Mouse (Mus musculus) ES-Bruce4 (cell line): ENCODE results near the gene Tep1. TPM values are rescaled to one million over a fixed set of nuclear protein-coding genes. Genes with fewer than 3 reads are reported as not detected.

ENCODE experiments used
- H3K27ac ChIP-seq: 2 replicates; pipeline ENCODE4 v1.5.1; 2012; ENCODE audit warnings: low read length, inconsistent platforms; ENCODE audit not compliant: insufficient read depth
- H3K27me3 ChIP-seq: 2 replicates; pipeline ENCODE4 v1.6.1; 2012; ENCODE audit warnings: mild to moderate bottlenecking, low read length, inconsistent platforms; ENCODE audit not compliant: control insufficient read depth, poor library complexity, insufficient read depth, severe bottlenecking
- H3K36me3 ChIP-seq: 2 replicates; pipeline ENCODE4 v1.6.1; 2012; ENCODE audit warnings: inconsistent platforms, mild to moderate bottlenecking, low read length, moderate library complexity; ENCODE audit not compliant: control insufficient read depth, poor library complexity, insufficient read depth, severe bottlenecking
- H3K4me1 ChIP-seq: one replicate; pipeline ENCODE4 v1.8.1; 2011; ENCODE audit warnings: low read length; ENCODE audit not compliant: control insufficient read depth, insufficient read depth
- H3K4me3 ChIP-seq: 2 replicates; pipeline ENCODE4 v1.5.1; 2011; ENCODE audit warnings: low read depth, mild to moderate bottlenecking, low read length
- H3K9ac ChIP-seq: 2 replicates; pipeline ENCODE4 v1.6.1; 2012; ENCODE audit warnings: low read depth, mild to moderate bottlenecking, inconsistent platforms; ENCODE audit not compliant: poor library complexity, severe bottlenecking
- H3K9me3 ChIP-seq: replicated peaks from 2 replicates; pipeline ENCODE4 v1.6.1; 2012; ENCODE audit warnings: mild to moderate bottlenecking, low read length, inconsistent platforms; ENCODE audit not compliant: control insufficient read depth, poor library complexity, insufficient read depth, severe bottlenecking
- CTCF ChIP-seq: IDR thresholded peaks from one replicate; pipeline ENCODE4 v1.8.1; 2011; ENCODE audit warnings: low read depth, low read length
- EP300 ChIP-seq: IDR thresholded peaks from 2 replicates; pipeline ENCODE4 v1.6.1; 2011; ENCODE audit warnings: low read depth, low read length; ENCODE audit not compliant: insufficient read depth
- POLR2A ChIP-seq: IDR thresholded peaks from one replicate; pipeline ENCODE4 v1.8.1; 2011; ENCODE audit warnings: low read length; ENCODE audit not compliant: insufficient read depth
- polyA plus RNA-seq: library from polyadenylated mRNA; stranded (reverse); fragments of >200 nt; gene quantifications from 2 replicates; pipeline ENCODE4 v1.2.4, GENCODE M21; 2011; ENCODE audit warnings: low read depth; ENCODE audit not compliant: missing spikeins, insufficient read depth, insufficient read length

Tep1 gene
- polyA plus RNA-seq, 1 experiment = 12.1 TPM

GRCm38 (mm10) chr14:50785251-50785637 lies 85.1 kb downstream of the Tep1 start, which contains the start of gene Ttc5:
Ttc5 (minus strand) TSS chr14:50785519.
- 0 out of 2 replicates have a peak, but pooled peaks have one; percentile 12 for TF ChIP-seq EP300
- peak; percentile 37 for TF ChIP-seq POLR2A
- peak; percentile 75 for TF ChIP-seq CTCF
- Histone ChIP-seq H3K4me3 (peak within 1 kb of the TSS; percentile 85), H3K9me3 (no peaks in the 10 kb centered on the region), H3K27me3 (no peaks in the 10 kb centered on the region), H3K9ac (peak within 1 kb of the TSS; percentile 82), H3K27ac (no peak within 1 kb of the TSS), H3K36me3 (0 out of 2 replicates have a peak, but pooled peaks cover 2% of the 10 kb centered on the region), H3K4me1 (peaks cover 3% of the 10 kb centered on the region)

DNA sequence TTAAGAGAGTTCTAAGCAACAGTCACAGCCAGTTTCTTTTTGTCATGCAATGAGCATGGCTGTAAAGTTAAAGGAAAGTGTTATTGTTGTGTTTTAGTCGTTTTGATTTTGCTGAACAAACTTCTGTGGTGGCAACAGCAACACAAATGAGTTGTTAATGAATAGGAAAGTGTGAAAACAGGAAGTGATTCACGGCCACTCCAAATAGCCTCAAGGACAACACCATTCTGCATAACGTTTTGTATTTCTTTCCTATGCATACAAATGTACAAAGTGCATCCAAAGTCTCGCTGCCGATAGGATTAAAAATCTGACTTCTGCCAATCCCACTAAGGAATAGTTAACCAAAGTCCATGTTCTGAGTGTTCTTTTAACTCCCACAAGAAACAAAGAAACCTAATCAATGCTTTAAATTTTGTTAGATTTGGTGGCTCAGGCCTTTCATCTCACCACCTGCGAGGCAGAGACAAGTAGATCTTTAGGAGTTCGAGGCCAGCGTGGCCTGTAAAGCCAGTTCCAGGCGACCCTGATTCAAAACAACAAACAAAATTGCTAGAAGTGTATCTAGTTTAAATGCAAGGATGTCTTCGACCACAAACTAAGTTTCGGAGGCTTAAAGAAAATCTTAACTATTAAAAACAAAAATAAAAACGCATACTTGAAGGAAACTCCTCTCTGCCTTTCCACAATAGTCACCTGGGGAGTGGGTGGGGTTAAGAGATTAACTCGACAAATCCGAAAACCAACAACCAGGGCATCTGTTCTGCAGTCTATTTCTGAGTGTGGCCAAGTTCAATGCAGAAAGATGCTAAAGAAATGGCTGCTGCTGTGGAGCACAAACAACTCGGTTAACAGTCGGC lies 85.7 kb downstream of the Tep1 start:
- peak overlapping the region; percentile 82 for H3K9ac ChIP-seq
- H3K4me1 ChIP-seq = peaks cover 3% of the 10 kb centered on the region
- no peaks in the 10 kb centered on the region for H3K9me3 ChIP-seq
- no peaks in the 10 kb centered on the region for H3K27me3 ChIP-seq
- TF ChIP-seq CTCF = no peak
- no peak for TF ChIP-seq EP300
- TF ChIP-seq POLR2A = no peak
- no peak overlapping the region for H3K27ac ChIP-seq
- peak overlapping the region; percentile 85 for H3K4me3 ChIP-seq
- H3K36me3 ChIP-seq = 0 out of 2 replicates have a peak, but pooled peaks cover 2% of the 10 kb centered on the region

GRCm38 (mm10) chr14:50782166-50782565 lies 88.2 kb downstream of the Tep1 start:
- H3K27ac ChIP-seq = no peak overlapping the region
- no peaks in the 10 kb centered on the region for H3K27me3 ChIP-seq
- peaks cover 3% of the 10 kb centered on the region for H3K4me1 ChIP-seq
- no peaks in the 10 kb centered on the region for H3K9me3 ChIP-seq
- peaks cover 5% of the 10 kb centered on the region for H3K36me3 ChIP-seq
- no peak for TF ChIP-seq POLR2A
- TF ChIP-seq EP300 = no peak
- no peak for TF ChIP-seq CTCF
- no peak overlapping the region for H3K9ac ChIP-seq
- no peak overlapping the region for H3K4me3 ChIP-seq

Other genes starting within 250 kb of the Tep1 start
- not detected in 2 replicates for gene Olfr745, start 231.2 kb downstream of the Tep1 start, polyA plus RNA-seq
- not detected in 2 replicates for gene Olfr746, start 223.5 kb downstream of the Tep1 start, polyA plus RNA-seq
- not detected in 2 replicates for gene Olfr747, start 177.4 kb downstream of the Tep1 start, polyA plus RNA-seq
- gene Olfr748, start 163.2 kb downstream of the Tep1 start, polyA plus RNA-seq = not detected in 2 replicates
- gene Olfr749, start 125.5 kb downstream of the Tep1 start, polyA plus RNA-seq = not detected in 2 replicates
- gene Ttc5, start 85.0 kb downstream of the Tep1 start, polyA plus RNA-seq = 44.7 and 48.1 TPM in 2 replicates
- 0.44 TPM in 1 of 2 replicates, not detected in the other for gene Ccnb1ip1, start 62.8 kb downstream of the Tep1 start, polyA plus RNA-seq
- 86.5 and 91.5 TPM in 2 replicates for gene Parp2, start 62.7 kb downstream of the Tep1 start, polyA plus RNA-seq
- gene Klhl33, start 26.9 kb upstream of the Tep1 start, polyA plus RNA-seq = not detected in 2 replicates
- 68.4 and 72.5 TPM in 2 replicates for gene Osgep, start 54.3 kb upstream of the Tep1 start, polyA plus RNA-seq
- 165 and 181 TPM in 2 replicates for gene Apex1, start 54.4 kb upstream of the Tep1 start, polyA plus RNA-seq
- 90.3 and 95.5 TPM in 2 replicates for gene Pip4p1, start 60.3 kb upstream of the Tep1 start, polyA plus RNA-seq
- 58.9 and 64.4 TPM in 2 replicates for gene Pnp, start 60.5 kb upstream of the Tep1 start, polyA plus RNA-seq
- 24.9 and 31.0 TPM in 2 replicates for gene Gm49342, start 74.0 kb upstream of the Tep1 start, polyA plus RNA-seq
- gene Pnp2, start 85.4 kb upstream of the Tep1 start, polyA plus RNA-seq = 6.1 and 9.4 TPM in 2 replicates
- gene Rnase10, start 137.2 kb upstream of the Tep1 start, polyA plus RNA-seq = not detected in 2 replicates
- gene Rnase9, start 171.3 kb upstream of the Tep1 start, polyA plus RNA-seq = not detected in 2 replicates
- not detected in 2 replicates for gene Rnase11, start 179.6 kb upstream of the Tep1 start, polyA plus RNA-seq
- gene Rnase12, start 187.1 kb upstream of the Tep1 start, polyA plus RNA-seq = not detected in 2 replicates
- not detected in 2 replicates for gene Olfr750, start 203.9 kb upstream of the Tep1 start, polyA plus RNA-seq
- 7.0 and 7.2 TPM in 2 replicates for gene Rnase4, start 220.5 kb upstream of the Tep1 start, polyA plus RNA-seq
- 3.2 and 3.6 TPM in 2 replicates for gene Ang, start 220.6 kb upstream of the Tep1 start, polyA plus RNA-seq
- not detected in 2 replicates for gene Eddm3b, start 243.9 kb upstream of the Tep1 start, polyA plus RNA-seq